Mouse (Mus musculus): ENCODE data around the gene Epb41l1. TPM values are rescaled to one million over a fixed set of nuclear protein-coding genes. Genes with fewer than 3 reads are reported as not detected.

Gene Epb41l1
- polyA plus RNA-seq, 1 experiment from 2014 or later: 1.4 TPM

- peak overlapping the region; percentile 83 for H3K27ac ChIP-seq (ENCODE audit: poor library complexity, severe bottlenecking)
- WGBS: 2% methylated on average over 69 of the region's 80 CpGs
- peaks cover 62% of the 10 kb centered on the region for H3K4me1 ChIP-seq (replicated peaks)
Measured at GRCm38 (mm10) chr2:156475285-156476110, 54.8 kb downstream of the Epb41l1 start.

DNA sequence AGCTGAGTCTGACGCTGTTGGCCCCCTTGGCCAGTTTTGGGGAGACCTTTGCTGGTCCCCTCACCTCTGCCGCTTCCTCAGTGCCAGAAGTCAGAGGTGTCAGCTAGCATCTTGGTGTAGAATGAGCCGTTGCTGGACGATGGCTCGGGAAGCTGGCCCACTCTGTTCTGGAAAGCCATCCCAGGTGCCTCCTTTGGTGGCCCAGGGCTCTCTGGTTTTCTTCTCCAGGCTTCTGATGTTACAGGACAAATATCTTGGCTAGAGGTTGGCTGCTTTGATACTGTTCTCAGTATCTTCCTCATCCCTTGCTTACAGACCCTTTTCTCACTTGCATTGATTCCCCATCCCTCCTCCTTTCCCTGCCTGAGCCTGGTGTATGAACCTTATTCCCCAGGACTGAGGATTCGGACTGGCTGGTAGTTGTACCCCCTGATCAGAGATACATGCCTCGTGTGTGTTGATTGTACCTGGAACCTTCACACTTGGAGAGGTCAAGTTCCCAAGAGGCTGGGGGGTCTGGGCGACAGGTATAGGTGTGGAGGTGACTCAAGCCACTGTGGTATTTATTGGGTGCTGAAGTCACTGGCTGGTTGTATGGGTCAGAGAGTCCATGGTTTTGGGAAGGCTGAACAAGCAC, 55.5 kb downstream of the Epb41l1 start:
- H3K9ac ChIP-seq: peak overlapping the region; percentile 89
- no peaks in the 10 kb centered on the region for H3K36me3 ChIP-seq
- peaks cover 2% of the 10 kb centered on the region; the same call in 1 of the 2 replicates for H3K9me3 ChIP-seq (replicated peaks)
- ATAC-seq (ENCODE audit: insufficient number of reproducible peaks, low FRiP score): no peak
- peaks cover 56% of the 10 kb centered on the region for H3K4me1 ChIP-seq (replicated peaks)
- H3K27ac ChIP-seq (ENCODE audit: poor library complexity, severe bottlenecking): peak overlapping the region; percentile 83
- H3K4me3 ChIP-seq: peak overlapping the region; percentile 74
- WGBS: 25% methylated on average over 8 of the region's 8 CpGs
- peak overlapping the region; percentile 97 for H3K4me2 ChIP-seq
- peaks cover 7% of the 10 kb centered on the region; the same call in 1 of the 2 replicates for H3K27me3 ChIP-seq (replicated peaks)

More at GRCm38 (mm10) chr2:156475285-156476110, 54.8 kb downstream of the Epb41l1 start:
- Histone ChIP-seq H3K27me3 (replicated peaks) (peaks cover 7% of the 10 kb centered on the region; the same call in 1 of the 2 replicates), H3K36me3 (no peaks in the 10 kb centered on the region), H3K4me2 (peak overlapping the region; percentile 97), H3K9me3 (replicated peaks) (no peaks in the 10 kb centered on the region), H3K9ac (peak overlapping the region; percentile 89), H3K4me3 (peak overlapping the region; percentile 74)
- peak; percentile 87 for ATAC-seq (ENCODE audit: insufficient number of reproducible peaks, low FRiP score)

DNA sequence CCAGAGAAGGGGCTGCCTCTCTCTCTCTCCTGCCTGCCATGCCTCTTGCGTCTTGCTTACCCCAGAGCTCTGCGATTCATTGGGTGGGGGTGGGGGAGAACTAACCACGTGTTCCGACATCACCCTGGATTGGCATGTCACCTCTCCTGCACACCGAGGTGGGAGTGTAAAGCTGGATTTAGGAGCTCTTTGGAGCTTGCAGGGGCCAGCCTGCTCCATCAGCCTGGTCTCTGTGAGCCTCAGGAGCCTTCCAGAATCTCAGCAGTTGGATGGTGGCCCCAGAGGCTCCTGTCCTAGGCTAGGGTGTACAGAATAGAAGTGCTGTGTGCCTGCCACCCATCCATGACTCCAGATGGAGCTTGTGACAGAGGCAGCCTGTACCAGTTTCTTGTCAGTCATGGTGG, 56.0 kb downstream of the Epb41l1 start:
- Histone ChIP-seq H3K9ac (peak overlapping the region; percentile 89; the same call in 1 of the 2 replicates), H3K4me2 (peak overlapping the region; percentile 97), H3K36me3 (no peaks in the 10 kb centered on the region), H3K4me1 (replicated peaks) (peaks cover 56% of the 10 kb centered on the region), H3K9me3 (replicated peaks) (peaks cover 2% of the 10 kb centered on the region; the same call in 1 of the 2 replicates), H3K27me3 (replicated peaks) (peaks cover 7% of the 10 kb centered on the region; the same call in 1 of the 2 replicates), H3K4me3 (peak overlapping the region; percentile 74; the same call in 1 of the 2 replicates), H3K27ac (ENCODE audit: poor library complexity, severe bottlenecking) (no peak overlapping the region)
- no peak for ATAC-seq (ENCODE audit: insufficient number of reproducible peaks, low FRiP score)
- 42% methylated on average over 5 of the region's 5 CpGs for WGBS

- 75% methylated on average over 13 of the region's 13 CpGs for WGBS
- Histone ChIP-seq H3K36me3 (no peaks in the 10 kb centered on the region), H3K4me1 (replicated peaks) (peaks cover 47% of the 10 kb centered on the region), H3K4me2 (no peak overlapping the region), H3K27ac (ENCODE audit: poor library complexity, severe bottlenecking) (no peak overlapping the region), H3K9ac (no peak overlapping the region), H3K9me3 (replicated peaks) (peaks cover 2% of the 10 kb centered on the region; the same call in 1 of the 2 replicates), H3K27me3 (replicated peaks) (peaks cover 7% of the 10 kb centered on the region; the same call in 1 of the 2 replicates), H3K4me3 (no peak overlapping the region)
- no peak for ATAC-seq (ENCODE audit: insufficient number of reproducible peaks, low FRiP score)
Measured at GRCm38 (mm10) chr2:156478046-156478690, 57.5 kb downstream of the Epb41l1 start.

DNA sequence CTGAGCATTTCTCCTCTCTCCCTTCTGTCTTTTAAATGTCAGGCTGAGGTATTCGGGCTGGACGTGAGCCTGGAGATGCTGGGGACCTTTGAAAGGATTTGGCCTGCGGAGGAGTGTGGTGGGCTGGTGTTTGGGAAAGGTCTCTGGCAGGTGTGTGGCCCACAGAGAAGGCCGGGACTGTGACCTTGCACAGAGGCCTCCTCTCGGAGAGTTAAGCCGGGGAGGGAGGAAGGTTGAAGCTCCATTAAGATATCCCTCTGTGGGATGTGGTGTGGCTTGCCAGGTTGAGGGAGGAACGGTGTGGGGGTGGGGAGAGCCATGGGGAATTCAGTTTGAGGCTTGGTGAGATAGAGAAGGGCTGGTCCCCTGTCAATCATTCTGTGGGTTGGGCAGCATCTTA, 59.1 kb downstream of the Epb41l1 start:
- Histone ChIP-seq H3K4me2 (no peak overlapping the region), H3K27me3 (replicated peaks) (peaks cover 10% of the 10 kb centered on the region), H3K9ac (no peak overlapping the region), H3K27ac (ENCODE audit: poor library complexity, severe bottlenecking) (no peak overlapping the region), H3K36me3 (no peaks in the 10 kb centered on the region), H3K4me1 (replicated peaks) (peaks cover 30% of the 10 kb centered on the region), H3K9me3 (replicated peaks) (peaks cover 7% of the 10 kb centered on the region), H3K4me3 (no peak overlapping the region)
- ATAC-seq (ENCODE audit: insufficient number of reproducible peaks, low FRiP score): no peak
- WGBS: 63% methylated on average over 7 of the region's 7 CpGs

DNA sequence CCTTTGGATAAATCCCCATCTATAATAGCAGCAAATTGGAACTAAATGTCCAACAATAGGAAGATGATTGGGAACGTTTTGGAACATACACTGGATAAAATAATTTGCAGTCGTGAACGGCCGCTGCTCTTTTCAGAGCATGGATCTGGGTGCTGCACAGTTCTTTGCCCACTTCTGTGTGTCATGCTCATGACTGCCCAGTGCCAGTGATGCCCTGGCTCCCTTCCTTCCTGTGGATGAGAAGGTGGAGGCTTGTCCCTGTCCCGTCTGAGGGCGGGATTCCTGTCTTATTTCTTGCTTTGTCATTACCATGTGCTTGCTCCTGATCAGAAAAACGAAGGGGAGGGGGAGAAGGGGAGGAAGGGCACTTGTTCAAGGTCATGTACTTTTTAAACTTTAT, 59.6 kb downstream of the Epb41l1 start:
- Histone ChIP-seq H3K36me3 (no peaks in the 10 kb centered on the region), H3K4me3 (no peak overlapping the region), H3K27me3 (replicated peaks) (peaks cover 10% of the 10 kb centered on the region), H3K9me3 (replicated peaks) (peaks cover 7% of the 10 kb centered on the region), H3K27ac (ENCODE audit: poor library complexity, severe bottlenecking) (no peak overlapping the region), H3K4me1 (replicated peaks) (peaks cover 26% of the 10 kb centered on the region), H3K4me2 (no peak overlapping the region), H3K9ac (no peak overlapping the region)
- no peak for ATAC-seq (ENCODE audit: insufficient number of reproducible peaks, low FRiP score)
- WGBS: 82% methylated on average over 7 of the region's 7 CpGs

DNA sequence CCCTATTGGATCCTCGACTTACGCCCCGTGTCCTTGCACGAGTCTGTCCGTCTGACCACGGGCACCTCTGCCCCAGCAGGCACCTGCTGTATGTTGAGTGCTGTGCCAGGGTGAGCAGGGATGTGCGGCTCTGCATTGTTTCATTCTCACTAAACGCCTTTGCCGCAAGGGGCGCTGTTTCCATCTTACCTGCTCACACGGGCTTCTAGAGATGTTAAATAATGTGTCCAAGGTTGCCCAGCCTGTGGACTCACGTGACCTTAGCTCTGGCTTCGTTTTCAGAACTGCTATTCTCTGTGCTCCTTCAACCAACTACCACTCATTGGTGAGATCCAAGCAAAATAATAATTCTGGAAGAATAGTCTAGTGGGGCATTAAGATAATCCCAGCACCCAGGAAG, 61.6 kb downstream of the Epb41l1 start:
- peak; percentile 69 for ATAC-seq (ENCODE audit: insufficient number of reproducible peaks, low FRiP score)
- no peak overlapping the region for H3K27ac ChIP-seq (ENCODE audit: poor library complexity, severe bottlenecking)
- H3K4me2 ChIP-seq: no peak overlapping the region
- H3K9ac ChIP-seq: no peak overlapping the region
- no peaks in the 10 kb centered on the region for H3K36me3 ChIP-seq
- peaks cover 10% of the 10 kb centered on the region; the same call in 1 of the 2 replicates for H3K4me1 ChIP-seq (replicated peaks)
- no peak overlapping the region for H3K4me3 ChIP-seq
- 35% methylated on average over 13 of the region's 13 CpGs for WGBS
- peaks cover 3% of the 10 kb centered on the region for H3K27me3 ChIP-seq (replicated peaks)
- peaks cover 7% of the 10 kb centered on the region for H3K9me3 ChIP-seq (replicated peaks)

DNA sequence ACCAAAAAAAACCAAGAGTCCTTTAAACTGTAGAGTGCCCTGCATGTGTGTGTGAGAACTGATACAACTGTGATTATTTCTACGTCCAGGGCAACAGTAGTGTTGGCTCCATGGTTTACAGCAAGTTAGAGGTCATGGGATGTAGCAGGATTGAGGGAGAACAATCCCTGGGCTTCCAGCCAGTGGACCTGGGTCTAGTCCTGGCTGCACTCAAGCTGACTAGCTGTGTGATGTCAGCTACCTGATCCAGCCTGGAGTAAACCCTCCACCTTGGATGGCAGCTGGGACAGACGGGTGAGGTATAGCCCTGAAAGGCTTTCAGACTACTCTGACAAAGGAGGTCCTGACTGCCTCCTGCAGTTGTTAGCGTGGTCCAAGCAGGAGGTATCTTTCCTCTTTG, 62.1 kb downstream of the Epb41l1 start:
- Histone ChIP-seq H3K4me3 (no peak overlapping the region), H3K27me3 (replicated peaks) (peaks cover 3% of the 10 kb centered on the region), H3K36me3 (no peaks in the 10 kb centered on the region), H3K27ac (ENCODE audit: poor library complexity, severe bottlenecking) (no peak overlapping the region), H3K9ac (no peak overlapping the region), H3K9me3 (replicated peaks) (peaks cover 7% of the 10 kb centered on the region), H3K4me1 (replicated peaks) (peaks cover 9% of the 10 kb centered on the region; the same call in 1 of the 2 replicates), H3K4me2 (no peak overlapping the region)
- no peak for ATAC-seq (ENCODE audit: insufficient number of reproducible peaks, low FRiP score)
- 90% methylated on average over 3 of the region's 3 CpGs for WGBS

- no peak overlapping the region for H3K4me3 ChIP-seq
- peaks cover 7% of the 10 kb centered on the region for H3K9me3 ChIP-seq (replicated peaks)
- ATAC-seq (ENCODE audit: insufficient number of reproducible peaks, low FRiP score): no peak
- H3K4me2 ChIP-seq: no peak overlapping the region
- 84% methylated on average over 7 of the region's 7 CpGs for WGBS
- no peak overlapping the region for H3K27ac ChIP-seq (ENCODE audit: poor library complexity, severe bottlenecking)
- no peaks in the 10 kb centered on the region for H3K36me3 ChIP-seq
- H3K27me3 ChIP-seq (replicated peaks): peaks cover 3% of the 10 kb centered on the region
- no peak overlapping the region for H3K9ac ChIP-seq
- H3K4me1 ChIP-seq (replicated peaks): peaks cover 11% of the 10 kb centered on the region; the same call in 1 of the 2 replicates
Measured at GRCm38 (mm10) chr2:156483204-156483603, 62.5 kb downstream of the Epb41l1 start.

DNA sequence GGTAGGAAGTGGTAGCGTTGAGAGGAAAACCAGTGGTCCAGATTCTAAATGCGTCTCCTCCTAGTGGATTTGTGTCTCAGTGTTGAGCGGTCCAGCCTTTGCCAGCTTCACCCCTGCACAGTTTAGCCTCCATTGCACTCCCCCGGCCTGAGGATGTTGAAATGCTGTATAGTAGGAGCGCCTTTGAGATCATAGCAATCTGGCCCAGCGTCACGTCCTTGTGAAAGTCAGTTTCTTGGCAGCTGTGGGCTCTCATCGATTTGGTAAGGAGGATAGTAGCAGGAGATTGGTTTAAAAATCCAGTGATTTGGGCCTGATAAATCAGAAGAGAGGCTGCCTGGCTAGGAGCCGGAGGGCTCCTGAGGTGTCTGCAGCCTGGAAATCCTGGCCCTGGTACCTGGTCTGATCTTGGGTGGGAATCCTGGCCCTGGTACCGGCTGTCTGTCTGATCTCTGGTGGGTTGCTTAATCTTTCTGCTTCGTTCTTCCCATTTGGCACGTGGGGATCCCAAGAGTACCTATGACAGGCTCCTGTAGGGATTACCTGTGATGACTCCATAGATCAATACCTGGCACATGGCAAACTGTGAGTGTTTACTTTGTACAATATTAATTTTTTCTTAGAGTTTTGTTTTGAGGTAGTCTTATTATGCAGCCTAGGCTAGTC, 65.5 kb downstream of the Epb41l1 start:
- 83% methylated on average over 12 of the region's 12 CpGs for WGBS
- no peak for ATAC-seq (ENCODE audit: insufficient number of reproducible peaks, low FRiP score)
- no peak overlapping the region for H3K9ac ChIP-seq

More for the DNA sequence above, 65.5 kb downstream of the Epb41l1 start:
- no peak overlapping the region for H3K27ac ChIP-seq (ENCODE audit: poor library complexity, severe bottlenecking)
- H3K27me3 ChIP-seq (replicated peaks): peaks cover 3% of the 10 kb centered on the region
- peaks cover 5% of the 10 kb centered on the region; the same call in 1 of the 2 replicates for H3K9me3 ChIP-seq (replicated peaks)
- no peaks in the 10 kb centered on the region for H3K36me3 ChIP-seq
- H3K4me1 ChIP-seq (replicated peaks): peaks cover 22% of the 10 kb centered on the region
- no peak overlapping the region for H3K4me3 ChIP-seq
- no peak overlapping the region for H3K4me2 ChIP-seq
